Mouse (Mus musculus): ENCODE measurements around the gene Cfap97d2. TPM values are rescaled to one million over a fixed set of nuclear protein-coding genes. Genes with fewer than 3 reads are reported as not detected.

Gene Cfap97d2
- total RNA-seq, 2 experiments from 2014 or later, result not detected

DNA sequence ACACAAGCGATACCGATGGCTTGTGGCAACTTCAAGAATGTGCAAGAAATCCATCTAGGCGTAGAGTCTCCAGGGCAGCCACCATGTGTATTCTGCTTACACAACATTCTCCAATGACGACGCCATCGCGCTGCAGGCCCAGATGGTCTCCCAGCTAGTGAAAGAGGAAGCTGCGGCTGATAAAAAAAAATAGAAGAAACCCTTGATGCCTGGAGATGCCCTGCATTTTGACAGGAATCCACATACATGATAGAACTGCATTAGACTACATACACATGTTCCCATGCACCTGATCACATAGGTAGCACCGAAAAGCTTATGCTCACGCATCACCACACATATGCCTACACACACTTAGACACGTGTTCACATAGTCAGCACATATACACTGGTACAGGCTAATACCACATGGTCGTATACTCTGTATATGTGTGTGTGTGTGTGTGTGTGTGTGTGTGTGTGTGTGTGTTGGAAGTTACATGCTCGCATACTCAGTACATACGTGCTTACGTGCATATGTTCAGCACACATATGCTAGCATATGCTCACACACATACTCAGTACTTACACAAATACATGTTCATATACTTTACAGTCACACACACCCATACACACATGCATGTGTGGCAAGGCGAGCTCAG is 19.9 kb upstream of the Cfap97d2 start:
- peak; percentile 45 for ATAC-seq (replicated peaks; ENCODE audit: low FRiP score, low TSS enrichment, poor library complexity, severe bottlenecking)

DNA sequence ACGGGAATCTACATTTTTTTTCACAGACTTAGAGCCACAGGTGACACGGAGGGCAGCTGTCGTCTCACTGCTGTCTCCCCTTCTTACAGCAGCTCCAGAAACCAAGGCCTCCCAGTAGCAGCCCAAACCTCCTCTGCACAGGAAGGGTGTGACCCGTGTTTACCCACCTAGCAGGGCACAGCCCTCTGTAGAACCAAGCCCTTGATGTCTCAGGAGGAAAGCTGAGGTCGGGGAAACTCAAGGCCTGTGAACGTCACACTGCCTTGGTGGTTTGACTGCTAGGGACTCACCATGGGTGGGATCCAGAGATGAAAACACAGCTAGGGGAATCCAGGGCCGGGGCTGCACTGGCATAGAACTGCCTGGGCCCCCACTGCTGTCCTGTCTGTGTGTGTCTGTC is 19.3 kb upstream of the Cfap97d2 start:
- peak; percentile 35; the same call in 1 of the 2 replicates for ATAC-seq (replicated peaks; ENCODE audit: low FRiP score, low TSS enrichment, poor library complexity, severe bottlenecking)

DNA sequence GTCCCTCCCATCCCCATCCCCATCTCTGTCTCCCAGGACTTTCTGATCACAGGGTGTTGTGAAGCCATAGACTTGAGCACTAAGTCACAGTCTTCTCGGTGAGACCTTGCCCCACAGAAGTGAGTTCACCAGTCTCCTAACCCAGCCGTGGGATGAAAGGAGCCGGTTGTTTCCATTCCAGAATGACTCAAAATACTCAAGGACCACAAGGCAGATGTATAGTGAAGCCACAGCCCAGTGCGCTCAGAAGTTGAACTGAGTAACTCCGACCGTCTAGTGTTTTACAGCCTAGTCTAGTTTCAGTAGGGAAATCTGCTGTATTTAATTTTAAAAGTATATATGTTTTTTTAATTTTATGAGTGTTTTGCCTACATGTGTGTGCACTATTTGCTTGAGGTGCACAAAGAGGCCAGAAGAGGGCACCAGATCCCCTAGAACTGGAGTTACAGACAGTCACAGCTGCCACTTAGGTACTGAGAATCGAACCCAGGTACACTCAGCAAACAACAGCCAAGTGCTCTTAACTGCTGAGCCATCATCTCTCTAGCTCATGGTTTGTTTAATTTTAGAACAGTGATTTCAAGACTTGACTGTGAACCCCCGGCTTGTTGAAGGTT is 18.5 kb upstream of the Cfap97d2 start:
- no peak for ATAC-seq (replicated peaks; ENCODE audit: low FRiP score, low TSS enrichment, poor library complexity, severe bottlenecking)

DNA sequence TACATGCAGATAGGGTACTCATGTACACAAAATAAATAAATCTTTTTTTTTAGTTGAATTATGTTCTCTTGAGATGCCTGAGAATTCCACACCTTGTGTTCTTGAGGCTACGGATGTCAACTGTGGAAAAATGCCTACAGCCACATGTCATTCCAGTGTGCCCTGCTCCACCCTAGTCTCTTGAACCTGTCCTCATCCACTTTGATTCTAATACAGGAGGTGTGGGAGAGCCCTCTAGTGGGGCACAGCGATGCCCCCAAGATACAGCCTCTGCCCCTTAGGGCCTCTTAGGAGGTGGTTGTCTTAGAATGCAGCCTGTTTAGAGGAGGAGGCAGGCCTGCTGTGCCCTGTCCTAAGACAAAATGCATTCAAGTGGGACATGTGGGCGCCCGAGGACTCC is 17.7 kb upstream of the Cfap97d2 start:
- no peak for ATAC-seq (replicated peaks; ENCODE audit: low FRiP score, low TSS enrichment, poor library complexity, severe bottlenecking)

DNA sequence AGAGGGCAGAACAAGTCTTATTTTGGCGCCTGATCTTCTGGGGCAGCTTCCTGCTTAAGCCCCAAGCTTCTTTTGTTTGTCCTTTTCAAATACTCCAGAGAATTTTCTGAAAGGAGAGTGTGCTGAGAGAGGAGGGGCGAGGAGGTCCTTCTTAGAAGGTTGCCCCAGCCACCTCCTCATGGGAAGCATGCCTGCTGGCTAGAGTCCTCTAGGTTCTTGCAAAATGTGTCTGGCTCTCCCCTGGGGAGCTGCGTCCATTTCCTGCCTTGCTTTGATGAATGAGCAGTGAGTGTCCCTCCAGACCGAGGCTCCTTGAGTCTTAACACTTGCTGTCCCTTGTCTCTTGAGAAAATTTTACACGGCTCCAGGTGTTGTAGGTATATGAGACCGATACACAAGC is 17.2 kb upstream of the Cfap97d2 start:
- ATAC-seq (replicated peaks; ENCODE audit: low FRiP score, low TSS enrichment, poor library complexity, severe bottlenecking), result no peak

DNA sequence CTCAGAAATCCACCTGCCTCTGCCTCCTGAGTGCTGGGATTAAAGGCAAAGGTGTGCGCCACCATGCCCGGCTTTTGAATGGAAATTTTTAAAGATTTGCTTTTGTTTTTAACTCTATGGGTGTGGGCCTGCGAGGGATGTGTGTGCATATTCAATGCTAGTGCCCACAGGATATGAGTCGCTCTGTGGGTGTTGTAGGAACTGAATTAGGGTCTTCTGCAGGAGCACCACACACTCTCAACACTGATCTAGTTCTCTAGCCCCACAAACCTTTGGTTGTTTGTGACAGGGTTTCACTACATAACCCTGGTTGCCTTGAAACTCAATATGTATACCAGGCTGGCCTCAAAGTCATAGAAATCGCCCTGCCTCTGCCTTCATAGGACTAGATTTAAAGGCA is 16.4 kb upstream of the Cfap97d2 start:
- no peak for ATAC-seq (replicated peaks; ENCODE audit: low FRiP score, low TSS enrichment, poor library complexity, severe bottlenecking)

DNA sequence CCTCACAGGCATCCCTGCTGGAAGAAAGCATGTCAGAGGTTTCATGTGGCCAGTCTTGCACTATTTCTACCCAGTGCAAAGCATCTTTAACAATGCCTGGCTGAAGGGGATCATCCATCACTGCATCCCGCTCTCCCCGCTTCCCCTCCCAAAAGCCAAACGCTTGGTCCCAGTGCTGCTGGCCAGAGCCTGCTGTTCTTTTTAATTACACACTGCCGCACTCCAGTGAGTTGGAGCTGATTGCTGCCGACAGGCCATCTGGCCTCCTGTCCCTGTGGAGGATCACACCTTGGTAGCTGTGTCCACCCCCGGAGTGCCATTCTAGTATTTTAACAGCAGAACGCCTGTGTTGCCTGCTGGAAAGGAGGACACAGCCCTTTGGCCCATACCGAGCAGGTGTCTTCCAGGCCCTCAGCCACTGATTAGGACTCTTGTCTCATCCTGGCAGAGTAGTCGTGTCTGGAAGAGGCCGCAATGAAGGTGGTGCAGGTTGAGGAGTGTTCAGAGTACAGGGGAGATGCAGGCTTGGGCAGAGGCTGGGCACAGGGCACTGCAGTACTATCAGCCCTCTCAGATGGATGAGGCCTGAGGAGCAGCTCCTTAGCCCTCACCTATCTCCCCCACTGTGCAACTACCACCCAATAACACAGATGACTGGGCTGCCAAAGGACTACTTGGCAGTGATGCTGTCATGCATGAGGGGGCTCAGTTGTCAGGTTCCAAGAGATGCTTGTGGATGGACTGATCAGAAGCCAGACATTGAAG is 13.2 kb upstream of the Cfap97d2 start:
- ATAC-seq (replicated peaks; ENCODE audit: low FRiP score, low TSS enrichment, poor library complexity, severe bottlenecking), result no peak

DNA sequence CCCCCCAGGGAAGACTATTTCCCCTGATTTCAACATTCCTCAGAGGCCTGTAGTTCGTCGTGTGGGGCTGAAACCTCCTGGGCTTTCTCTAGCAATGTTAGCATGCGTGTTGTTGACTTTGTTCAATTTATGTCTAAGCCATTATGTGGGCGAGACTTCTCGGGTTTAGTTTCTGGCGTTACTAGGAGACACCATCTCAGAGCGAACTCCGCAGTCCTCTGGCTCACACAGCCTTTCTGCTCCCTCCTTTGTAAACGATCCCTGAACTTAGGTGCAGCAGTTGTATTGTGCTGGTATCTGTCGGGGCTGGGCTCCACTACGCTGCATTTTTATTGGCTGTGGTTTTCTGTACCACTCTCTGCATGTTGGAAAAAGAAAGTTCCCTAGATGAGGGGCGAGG is 11.0 kb upstream of the Cfap97d2 start:
- no peak for ATAC-seq (replicated peaks; ENCODE audit: low FRiP score, low TSS enrichment, poor library complexity, severe bottlenecking)

DNA sequence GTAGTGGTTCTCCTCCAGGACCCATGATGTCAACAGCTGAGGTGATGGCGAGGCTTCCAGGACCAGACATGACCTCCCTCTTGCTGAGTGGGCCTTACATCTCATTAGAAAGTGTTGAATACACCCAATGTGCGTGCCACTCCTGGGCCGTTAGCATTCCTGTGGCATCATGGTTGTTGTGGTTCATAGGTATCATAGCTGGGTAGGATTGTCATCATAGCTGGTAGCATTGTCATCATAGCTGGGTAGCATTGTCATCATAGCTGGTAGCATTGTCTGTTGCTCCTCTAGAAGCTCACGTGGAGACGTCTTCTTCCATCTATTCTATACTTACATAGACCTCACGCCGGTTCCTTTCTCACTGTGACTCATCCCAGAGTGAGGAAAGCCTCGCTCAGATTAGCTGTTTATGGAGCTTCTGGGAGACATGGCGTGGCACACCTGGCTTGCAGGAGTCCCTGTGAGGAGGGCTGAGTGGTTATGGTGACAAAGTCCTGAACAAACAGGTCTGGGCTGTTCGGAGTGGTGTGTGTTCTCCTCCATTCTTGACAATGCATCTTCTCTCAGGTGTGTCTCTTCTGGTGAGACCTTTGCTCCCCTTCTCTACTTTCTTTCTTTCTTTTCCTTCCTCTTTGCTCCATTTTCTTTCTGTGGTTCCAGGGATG is 10.4 kb upstream of the Cfap97d2 start:
- ATAC-seq (replicated peaks; ENCODE audit: low FRiP score, low TSS enrichment, poor library complexity, severe bottlenecking), result no peak

DNA sequence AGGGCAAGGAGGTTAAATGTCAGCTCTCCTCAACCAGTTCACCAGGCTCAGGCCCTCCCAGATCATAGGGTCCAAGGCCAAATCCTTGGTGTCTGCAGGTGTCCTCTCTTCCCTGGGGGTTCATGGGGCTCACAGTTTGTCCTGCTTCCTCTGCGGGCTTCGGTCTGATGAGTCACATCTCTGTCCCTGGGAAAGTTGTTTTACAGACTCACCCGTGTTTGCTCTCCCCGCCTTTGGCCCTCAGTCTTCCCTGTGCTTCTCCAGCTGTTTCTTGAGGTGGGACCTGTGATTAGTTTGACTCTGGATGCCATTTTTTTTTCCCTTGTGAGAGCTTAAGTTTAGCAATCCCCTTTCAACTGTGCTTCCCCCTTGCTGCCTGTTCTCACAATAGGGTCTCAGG is 9.5 kb upstream of the Cfap97d2 start:
- no peak for ATAC-seq (replicated peaks; ENCODE audit: low FRiP score, low TSS enrichment, poor library complexity, severe bottlenecking)

DNA sequence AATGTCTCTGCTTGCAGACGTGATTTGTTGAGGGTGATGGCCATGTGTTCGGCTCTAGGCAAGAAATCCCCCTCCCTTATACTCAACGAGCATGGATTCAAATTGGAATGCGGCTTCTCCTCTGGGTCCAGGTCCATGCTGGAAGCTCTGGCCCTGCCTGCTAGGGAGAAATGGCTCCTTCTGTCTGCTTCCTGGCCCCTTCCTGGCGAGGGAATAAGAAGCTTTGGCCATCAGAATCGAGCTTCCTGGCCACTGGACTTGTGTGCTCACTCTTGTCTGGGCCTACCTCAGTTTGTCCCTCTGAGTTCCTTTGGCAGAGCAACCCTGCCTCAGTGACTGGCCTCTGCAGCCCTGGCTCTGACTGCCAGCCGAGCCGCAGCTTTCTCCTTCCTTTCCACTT is 8.5 kb upstream of the Cfap97d2 start:
- ATAC-seq (replicated peaks; ENCODE audit: low FRiP score, low TSS enrichment, poor library complexity, severe bottlenecking), result no peak

DNA sequence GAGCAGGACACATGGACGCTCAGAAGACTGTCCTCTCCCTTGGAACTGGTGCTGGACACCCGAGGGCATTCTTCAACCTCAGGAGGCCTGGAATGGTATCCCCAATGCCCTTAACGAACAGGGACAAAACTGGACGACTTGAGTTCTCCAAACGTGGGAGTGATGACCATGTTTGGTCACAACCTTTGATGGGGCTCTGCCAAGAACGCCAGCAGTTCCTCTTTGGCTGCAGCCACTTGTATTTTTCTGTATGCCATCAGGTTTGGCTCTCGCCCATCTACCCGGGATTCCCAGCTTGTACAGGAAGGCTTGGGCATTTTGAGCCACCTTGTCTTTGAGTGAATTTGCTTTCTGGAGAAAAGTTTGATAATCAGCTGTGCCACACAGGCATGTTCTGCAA is 8.0 kb upstream of the Cfap97d2 start:
- no peak for ATAC-seq (replicated peaks; ENCODE audit: low FRiP score, low TSS enrichment, poor library complexity, severe bottlenecking)

DNA sequence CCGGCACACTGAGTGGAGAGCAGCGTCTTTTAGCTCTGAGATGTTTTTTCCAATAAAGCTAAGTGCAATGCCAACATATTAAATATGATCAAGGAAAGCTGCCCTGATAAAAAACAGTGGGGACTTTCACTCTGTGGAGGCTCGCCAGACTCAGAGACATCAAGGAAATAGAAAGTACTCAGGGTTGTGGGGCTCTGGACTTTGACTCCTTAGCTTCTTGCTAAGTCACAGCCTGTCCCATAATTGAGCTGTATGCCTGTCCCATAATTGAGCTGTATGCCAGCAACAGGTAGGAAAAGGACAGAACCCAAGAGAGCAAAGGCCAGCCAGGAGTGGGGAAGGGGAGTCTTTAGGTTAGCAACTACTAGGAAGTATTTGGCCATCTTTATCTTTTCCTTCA is 7.4 kb upstream of the Cfap97d2 start:
- no peak for ATAC-seq (replicated peaks; ENCODE audit: low FRiP score, low TSS enrichment, poor library complexity, severe bottlenecking)

DNA sequence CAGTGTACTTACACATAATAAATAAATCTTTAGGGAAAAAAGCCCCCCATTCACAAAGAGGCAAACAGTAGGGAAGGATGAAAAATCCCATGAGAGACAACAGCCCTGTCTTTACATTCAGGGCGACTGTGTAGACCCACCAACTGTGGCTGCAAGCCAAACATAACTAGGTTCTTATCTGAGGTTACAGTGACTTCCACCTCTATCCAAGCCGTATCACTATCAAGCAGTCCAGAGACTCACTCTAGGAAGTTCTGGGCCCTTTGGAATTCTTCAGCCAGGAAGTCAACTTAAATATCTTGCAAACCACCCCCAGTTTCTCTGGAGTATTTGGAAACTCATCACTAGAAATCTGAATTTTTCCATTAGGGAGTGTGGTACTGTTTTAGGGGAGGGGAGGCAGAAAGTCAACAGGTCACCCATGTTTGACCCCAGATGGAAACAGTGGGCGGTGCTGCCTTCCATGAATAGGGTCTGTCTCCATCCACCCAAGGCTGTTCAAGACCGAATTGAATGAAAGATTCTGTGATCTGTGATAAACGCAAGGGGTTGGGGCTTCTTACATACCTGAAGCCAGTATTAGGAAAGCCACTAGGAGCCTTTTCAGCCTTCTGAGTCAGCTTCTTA is 6.3 kb upstream of the Cfap97d2 start:
- ATAC-seq (replicated peaks; ENCODE audit: low FRiP score, low TSS enrichment, poor library complexity, severe bottlenecking), result peak; percentile 67

DNA sequence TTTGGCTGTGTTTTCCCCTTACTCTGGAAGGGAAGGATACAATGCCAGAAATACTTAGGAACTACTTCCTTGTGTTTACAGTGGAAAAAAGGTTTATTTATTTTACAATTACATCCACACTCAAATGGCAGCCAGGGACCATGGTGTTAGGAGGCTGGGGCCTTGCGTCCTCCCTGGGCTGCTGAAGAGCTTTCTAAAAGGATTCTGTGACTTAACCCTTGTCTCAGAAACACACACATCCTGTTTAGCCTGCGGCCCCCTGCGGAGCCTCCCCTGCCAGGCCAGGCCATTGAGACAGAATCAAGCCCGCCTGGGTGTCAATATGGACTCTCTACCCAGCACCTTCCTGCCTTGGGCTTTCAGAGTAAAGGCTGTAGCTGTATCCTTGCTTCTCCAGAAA is 2.9 kb upstream of the Cfap97d2 start:
- ATAC-seq (replicated peaks; ENCODE audit: low FRiP score, low TSS enrichment, poor library complexity, severe bottlenecking), result no peak

DNA sequence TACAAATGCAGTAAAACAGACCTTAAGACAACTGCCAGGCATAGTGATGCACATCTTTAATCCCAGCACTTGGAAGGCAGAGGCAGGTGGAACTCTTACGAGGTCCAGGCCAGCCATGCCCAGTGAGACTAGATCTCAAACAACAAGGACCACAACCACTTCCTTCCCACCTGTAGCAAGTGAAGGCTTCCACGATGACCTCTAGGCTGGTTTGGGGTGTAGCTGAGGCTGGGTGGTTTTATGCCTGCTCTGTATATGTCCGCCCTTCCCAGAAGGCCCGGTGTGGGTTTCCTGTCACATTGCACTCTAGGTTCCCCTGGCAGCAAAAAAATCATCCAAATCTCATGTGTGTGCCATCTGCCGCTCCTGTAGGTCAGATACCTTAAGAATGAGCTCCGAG is 1.9 kb upstream of the Cfap97d2 start:
- no peak for ATAC-seq (replicated peaks; ENCODE audit: low FRiP score, low TSS enrichment, poor library complexity, severe bottlenecking)

DNA sequence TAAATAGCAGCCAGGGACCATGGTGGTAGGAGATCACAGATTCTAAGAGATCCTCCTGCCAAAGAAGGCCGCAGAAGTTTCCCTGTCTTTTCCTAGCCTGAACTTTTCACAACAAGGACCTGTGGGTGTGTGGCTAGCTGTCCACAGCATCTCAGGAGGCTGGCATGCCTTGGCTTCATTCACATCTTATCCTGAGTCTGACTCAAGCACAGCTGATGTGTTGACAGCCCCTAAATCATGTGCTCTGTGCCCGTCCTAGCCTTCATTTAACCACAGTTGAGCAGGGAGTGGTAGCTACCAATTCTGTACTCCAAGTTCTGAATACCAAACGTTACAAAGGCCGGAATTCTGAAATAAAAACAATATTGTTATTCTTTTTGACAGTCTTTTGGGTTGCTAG is 1.4 kb upstream of the Cfap97d2 start:
- ATAC-seq (replicated peaks; ENCODE audit: low FRiP score, low TSS enrichment, poor library complexity, severe bottlenecking), result no peak

DNA sequence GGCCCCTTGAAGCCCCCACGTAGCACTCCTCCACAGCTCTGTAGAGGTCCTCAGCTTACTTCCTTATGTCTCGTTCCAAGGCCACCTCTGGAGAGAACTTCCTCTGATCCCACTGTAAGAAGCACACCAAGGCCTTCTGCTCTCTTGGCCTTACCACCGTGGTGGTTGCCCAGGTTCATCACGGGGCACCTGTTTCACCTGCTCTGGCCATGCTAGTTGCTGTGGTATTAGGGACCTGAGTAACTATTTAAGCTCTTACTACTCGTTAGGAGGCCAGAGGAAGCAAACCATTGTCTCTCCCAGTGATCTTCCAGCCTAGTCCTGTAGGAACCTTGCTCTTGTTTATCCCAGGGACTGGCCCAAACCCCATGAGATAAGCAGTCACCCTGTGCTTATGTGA is 1.2 kb downstream of the Cfap97d2 start:
- no peak for ATAC-seq (replicated peaks; ENCODE audit: low FRiP score, low TSS enrichment, poor library complexity, severe bottlenecking)

DNA sequence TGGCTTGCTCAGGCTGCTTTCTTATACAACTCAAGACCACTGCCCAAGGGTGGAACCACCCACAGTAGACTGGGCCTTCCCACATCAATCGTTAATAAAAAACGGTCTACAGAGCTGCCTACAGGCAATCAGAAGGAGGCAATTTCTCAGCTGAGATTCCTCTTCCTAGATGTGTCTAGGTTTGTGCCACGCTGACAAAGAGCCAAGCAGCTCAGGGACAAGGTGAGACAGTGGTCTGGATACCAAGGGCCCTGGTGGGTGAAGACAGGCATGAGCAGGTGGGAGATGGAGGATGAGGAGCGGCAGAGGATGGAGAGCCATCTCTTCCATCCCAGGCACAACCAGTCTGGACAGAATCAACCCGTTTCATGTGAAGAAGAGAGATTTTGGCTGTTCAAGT is 2.8 kb downstream of the Cfap97d2 start:
- ATAC-seq (replicated peaks; ENCODE audit: low FRiP score, low TSS enrichment, poor library complexity, severe bottlenecking), result no peak

DNA sequence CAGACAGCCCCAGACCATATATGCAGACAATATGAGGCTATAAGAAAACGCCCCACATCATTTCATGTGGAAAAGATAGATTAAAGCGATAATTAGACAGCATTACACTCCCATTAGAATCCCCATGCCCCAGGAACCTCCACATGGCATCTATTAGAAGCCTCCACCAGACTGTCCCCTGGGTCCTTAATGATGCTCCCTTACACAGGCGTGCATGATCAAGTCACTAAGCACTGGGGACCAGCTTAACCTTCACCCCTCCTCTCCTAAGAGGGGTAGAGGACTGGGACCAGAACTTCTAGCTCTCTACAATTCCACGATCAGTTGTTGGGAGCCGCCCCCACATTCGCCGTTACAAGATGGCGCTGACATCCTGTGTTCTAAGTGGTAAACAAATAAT is 13.3 kb downstream of the Cfap97d2 start:
- no peak for ATAC-seq (replicated peaks; ENCODE audit: low FRiP score, low TSS enrichment, poor library complexity, severe bottlenecking)

Data from megakaryocyte-erythroid progenitor cell, adult 5-6 weeks (primary cell).